Mouse (Mus musculus): Measurements from ENCODE around the gene Fbll1. TPM values are rescaled to one million over a fixed set of nuclear protein-coding genes. Genes with fewer than 3 reads are reported as not detected.

Fbll1 gene
- total and polyA plus RNA-seq, 2 experiments from 2014 or later = 35.4 to 51.2 TPM

- Histone ChIP-seq H3K9me3 (ENCODE audit: low read length) (no peaks in the 10 kb centered on the region), H3K27ac (ENCODE audit: low read depth, low read length) (no peak overlapping the region), H3K36me3 (ENCODE audit: insufficient read depth) (peaks cover 43% of the 10 kb centered on the region), H3K4me2 (ENCODE audit: low read depth) (no peak overlapping the region), H3K4me1 (ENCODE audit: insufficient read depth) (no peaks in the 10 kb centered on the region), H3K27me3 (ENCODE audit: insufficient read depth, low read length) (no peaks in the 10 kb centered on the region), H3K4me3 (ENCODE audit: low read depth, low read length) (no peak overlapping the region), H3K9ac (no peak overlapping the region)
- no peak for DNase-seq
- TF ChIP-seq CTCF (IDR thresholded peaks at IDR 0.05; ENCODE audit: low read depth) = no peak
- 85% methylated on average over 3 of the region's 3 CpGs for WGBS
- ATAC-seq = no peak
These were observed 14.7 kb downstream of the Fbll1 start for GRCm38 (mm10) chr11:35784002-35784401.

- 90% methylated on average over 5 of the region's 5 CpGs for WGBS
- no peak for ATAC-seq
- no peaks in the 10 kb centered on the region for H3K4me1 ChIP-seq (ENCODE audit: insufficient read depth)
- H3K27ac ChIP-seq (ENCODE audit: low read depth, low read length) = no peak overlapping the region
- no peak overlapping the region for H3K4me3 ChIP-seq (ENCODE audit: low read depth, low read length)
- no peak overlapping the region for H3K9ac ChIP-seq
- no peak for DNase-seq
- no peak overlapping the region for H3K4me2 ChIP-seq (ENCODE audit: low read depth)
- no peaks in the 10 kb centered on the region for H3K27me3 ChIP-seq (ENCODE audit: insufficient read depth, low read length)
- H3K9me3 ChIP-seq (ENCODE audit: low read length) = no peaks in the 10 kb centered on the region
- peaks cover 52% of the 10 kb centered on the region for H3K36me3 ChIP-seq (ENCODE audit: insufficient read depth)
- TF ChIP-seq CTCF (IDR thresholded peaks at IDR 0.05; ENCODE audit: low read depth) = no peak
These were observed 15.6 kb downstream of the Fbll1 start for GRCm38 (mm10) chr11:35783038-35783437.

GRCm38 (mm10) chr11:35782444-35782843 lies 16.2 kb downstream of the Fbll1 start:
- no peak for TF ChIP-seq CTCF (IDR thresholded peaks at IDR 0.05; ENCODE audit: low read depth)
- no peaks in the 10 kb centered on the region for H3K27me3 ChIP-seq (ENCODE audit: insufficient read depth, low read length)
- DNase-seq (no peak), ATAC-seq (no peak)
- no peaks in the 10 kb centered on the region for H3K9me3 ChIP-seq (ENCODE audit: low read length)
- H3K4me1 ChIP-seq (ENCODE audit: insufficient read depth) = no peaks in the 10 kb centered on the region
- no peak overlapping the region for H3K4me2 ChIP-seq (ENCODE audit: low read depth)
- no peak overlapping the region for H3K27ac ChIP-seq (ENCODE audit: low read depth, low read length)
- WGBS = 97% methylated on average over 3 of the region's 3 CpGs
- H3K4me3 ChIP-seq (ENCODE audit: low read depth, low read length) = no peak overlapping the region
- H3K9ac ChIP-seq = no peak overlapping the region
- H3K36me3 ChIP-seq (ENCODE audit: insufficient read depth) = peaks cover 58% of the 10 kb centered on the region

GRCm38 (mm10) chr11:35780336-35780735 lies 18.3 kb downstream of the Fbll1 start:
- ATAC-seq = no peak

GRCm38 (mm10) chr11:35776452-35776851 lies 22.2 kb downstream of the Fbll1 start:
- TF ChIP-seq CTCF (IDR thresholded peaks at IDR 0.05; ENCODE audit: low read depth) = no peak
- DNase-seq = no peak
- Histone ChIP-seq H3K27me3 (ENCODE audit: insufficient read depth, low read length) (no peaks in the 10 kb centered on the region), H3K9me3 (ENCODE audit: low read length) (no peaks in the 10 kb centered on the region), H3K9ac (no peak overlapping the region), H3K4me3 (ENCODE audit: low read depth, low read length) (no peak overlapping the region), H3K4me2 (ENCODE audit: low read depth) (no peak overlapping the region), H3K4me1 (ENCODE audit: insufficient read depth) (no peaks in the 10 kb centered on the region), H3K36me3 (ENCODE audit: insufficient read depth) (peaks cover 23% of the 10 kb centered on the region), H3K27ac (ENCODE audit: low read depth, low read length) (no peak overlapping the region)
- WGBS = 90% methylated on average over 3 of the region's 3 CpGs
- no peak for ATAC-seq

More at GRCm38 (mm10) chr11:35780336-35780735, 18.3 kb downstream of the Fbll1 start:
- Histone ChIP-seq H3K4me2 (ENCODE audit: low read depth) (no peak overlapping the region), H3K4me3 (ENCODE audit: low read depth, low read length) (no peak overlapping the region), H3K36me3 (ENCODE audit: insufficient read depth) (peaks cover 56% of the 10 kb centered on the region), H3K9ac (no peak overlapping the region), H3K9me3 (ENCODE audit: low read length) (no peaks in the 10 kb centered on the region), H3K27me3 (ENCODE audit: insufficient read depth, low read length) (no peaks in the 10 kb centered on the region), H3K4me1 (ENCODE audit: insufficient read depth) (no peaks in the 10 kb centered on the region), H3K27ac (ENCODE audit: low read depth, low read length) (no peak overlapping the region)
- DNase-seq = no peak
- no peak for TF ChIP-seq CTCF (IDR thresholded peaks at IDR 0.05; ENCODE audit: low read depth)
- 73% methylated on average over 3 of the region's 3 CpGs for WGBS

- no peak for TF ChIP-seq CTCF (IDR thresholded peaks at IDR 0.05; ENCODE audit: low read depth)
- H3K9ac ChIP-seq = no peak overlapping the region
- no peak overlapping the region for H3K4me3 ChIP-seq (ENCODE audit: low read depth, low read length)
- H3K36me3 ChIP-seq (ENCODE audit: insufficient read depth) = peaks cover 22% of the 10 kb centered on the region
- H3K27ac ChIP-seq (ENCODE audit: low read depth, low read length) = no peak overlapping the region
- H3K9me3 ChIP-seq (ENCODE audit: low read length) = no peaks in the 10 kb centered on the region
- no peak for ATAC-seq
- no peak overlapping the region for H3K4me2 ChIP-seq (ENCODE audit: low read depth)
- H3K27me3 ChIP-seq (ENCODE audit: insufficient read depth, low read length) = no peaks in the 10 kb centered on the region
- WGBS = 91% methylated on average over 3 of the region's 3 CpGs
- peaks cover 7% of the 10 kb centered on the region for H3K4me1 ChIP-seq (ENCODE audit: insufficient read depth)
- DNase-seq = no peak
These were observed 23.1 kb downstream of the Fbll1 start for GRCm38 (mm10) chr11:35775606-35776005.

GRCm38 (mm10) chr11:35770741-35771504 lies 27.8 kb downstream of the Fbll1 start:
- peaks cover 11% of the 10 kb centered on the region for H3K4me1 ChIP-seq (ENCODE audit: insufficient read depth)

More at GRCm38 (mm10) chr11:35770741-35771504, 27.8 kb downstream of the Fbll1 start:
- DNase-seq (no peak), ATAC-seq (no peak)
- TF ChIP-seq CTCF (IDR thresholded peaks at IDR 0.05; ENCODE audit: low read depth) = no peak
- Histone ChIP-seq H3K27ac (ENCODE audit: low read depth, low read length) (no peak overlapping the region), H3K36me3 (ENCODE audit: insufficient read depth) (no peaks in the 10 kb centered on the region), H3K9ac (peak overlapping the region; percentile 100), H3K4me3 (ENCODE audit: low read depth, low read length) (peak overlapping the region; percentile 94), H3K9me3 (ENCODE audit: low read length) (no peaks in the 10 kb centered on the region), H3K4me2 (ENCODE audit: low read depth) (peak overlapping the region; percentile 63), H3K27me3 (ENCODE audit: insufficient read depth, low read length) (no peaks in the 10 kb centered on the region)
- WGBS = 67% methylated on average over 9 of the region's 9 CpGs

All from forebrain, postnatal 0 days (tissue).